Mouse (Mus musculus): ENCODE data around the gene Parvb.

The Parvb gene

GRCm38 (mm10) chr15:84319393-84319792 is 87.5 kb downstream of the Parvb start:
- no peak for DNase-seq (ENCODE audit: low read depth in 1 of 2, low spot score in 2 of 2)

DNA sequence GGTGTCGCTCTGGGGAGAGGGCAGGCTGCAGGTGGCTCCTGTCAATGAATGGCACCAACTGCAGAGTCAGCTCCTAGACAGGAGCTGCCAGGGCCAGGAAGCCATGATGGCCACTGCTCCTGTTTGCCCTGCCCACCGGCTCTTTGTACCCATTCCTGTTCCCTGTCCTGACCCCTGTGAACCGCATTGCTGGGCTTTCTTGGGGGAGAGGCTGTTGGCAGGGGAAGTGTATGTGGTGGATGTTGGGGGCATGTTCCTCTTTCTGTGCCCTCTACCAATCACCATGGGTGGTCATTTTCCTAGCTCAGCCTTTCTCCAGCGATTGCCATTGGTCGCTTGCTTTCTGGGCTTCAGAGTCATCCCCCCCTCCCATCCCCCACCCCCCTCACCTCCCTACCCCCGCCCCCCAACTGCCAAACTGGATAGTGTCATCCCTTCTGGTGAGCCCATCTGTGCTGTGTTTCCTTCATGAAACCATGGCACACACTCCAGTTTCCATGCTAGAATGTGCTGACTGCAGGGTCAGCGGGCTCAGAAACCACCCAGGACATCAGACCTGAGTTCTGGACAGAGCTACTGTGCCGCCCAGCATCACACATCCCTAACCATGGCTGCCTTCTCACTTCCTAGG is 89.8 kb downstream of the Parvb start:
- peak in 1 of 2 experiments; percentile 46 for DNase-seq (ENCODE audit: low read depth in 1 of 2, low spot score in 2 of 2)

- DNase-seq (ENCODE audit: low read depth in 1 of 2, low spot score in 2 of 2) = peak in 1 of 2 experiments; percentile 28
These were observed 92.4 kb downstream of the Parvb start, which contains the start of gene Parvg for GRCm38 (mm10) chr15:84323966-84324869. Gene Parvg (plus strand): TSS chr15:84324026.

DNA sequence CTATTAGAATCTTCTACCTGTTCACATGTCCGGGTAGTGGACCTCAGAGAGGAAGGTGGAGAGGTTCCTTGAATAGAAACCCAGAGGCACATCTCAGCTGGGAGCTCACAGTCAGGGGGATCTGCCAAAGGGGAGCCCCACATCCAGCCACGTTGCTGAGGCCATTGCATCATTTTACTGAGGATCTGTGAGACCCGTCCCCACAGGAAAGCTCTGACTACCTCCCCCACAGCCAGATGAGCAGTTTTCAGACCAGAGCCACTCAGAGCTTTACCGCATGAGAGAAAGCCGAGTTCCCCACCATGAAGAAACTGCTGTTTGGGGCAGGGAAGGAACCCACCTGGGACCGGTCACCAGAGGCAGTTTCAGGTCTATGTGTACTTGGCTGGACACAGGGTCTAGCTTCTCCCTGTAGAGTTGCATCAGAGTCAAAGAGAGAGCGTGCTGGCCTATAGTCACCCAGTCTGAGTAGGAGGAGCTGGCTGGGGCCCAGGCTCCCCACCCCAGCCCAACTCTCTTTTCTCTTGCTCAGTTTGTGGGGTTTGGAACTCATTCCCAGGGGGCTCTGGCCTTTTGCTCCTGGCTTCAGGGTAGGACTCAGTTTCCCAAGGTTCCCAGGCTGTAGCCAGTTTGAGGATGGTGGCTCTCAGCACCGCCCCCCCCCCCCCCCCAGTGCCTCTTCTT is 93.2 kb downstream of the Parvb start:
- DNase-seq (ENCODE audit: low read depth in 1 of 2, low spot score in 2 of 2) = peak in 1 of 2 experiments; percentile 25

DNA sequence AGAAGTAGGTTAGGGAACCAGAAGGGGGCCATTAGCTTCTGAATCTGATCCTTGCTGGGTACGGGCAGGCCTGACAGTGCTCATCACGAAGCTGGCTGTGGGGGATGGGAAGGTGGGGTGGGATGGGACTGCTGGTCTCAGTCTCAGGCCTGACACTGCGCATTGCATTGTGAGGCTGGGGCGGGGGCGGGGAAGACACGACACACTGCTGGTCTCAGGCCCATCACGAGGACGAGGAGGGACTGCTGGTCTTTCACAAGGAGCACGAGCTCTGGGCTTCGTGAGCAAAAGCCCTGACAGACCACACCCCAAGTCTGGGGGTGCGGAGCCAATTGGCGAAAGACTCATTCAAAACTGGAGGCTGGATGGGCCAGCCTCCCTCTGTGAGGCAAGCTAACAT is 93.9 kb downstream of the Parvb start:
- DNase-seq (ENCODE audit: low read depth in 1 of 2, low spot score in 2 of 2) = peak; percentile 35 to 49

GRCm38 (mm10) chr15:84328870-84329269 is 97.0 kb downstream of the Parvb start:
- no peak for DNase-seq (ENCODE audit: low read depth in 1 of 2, low spot score in 2 of 2)

DNA sequence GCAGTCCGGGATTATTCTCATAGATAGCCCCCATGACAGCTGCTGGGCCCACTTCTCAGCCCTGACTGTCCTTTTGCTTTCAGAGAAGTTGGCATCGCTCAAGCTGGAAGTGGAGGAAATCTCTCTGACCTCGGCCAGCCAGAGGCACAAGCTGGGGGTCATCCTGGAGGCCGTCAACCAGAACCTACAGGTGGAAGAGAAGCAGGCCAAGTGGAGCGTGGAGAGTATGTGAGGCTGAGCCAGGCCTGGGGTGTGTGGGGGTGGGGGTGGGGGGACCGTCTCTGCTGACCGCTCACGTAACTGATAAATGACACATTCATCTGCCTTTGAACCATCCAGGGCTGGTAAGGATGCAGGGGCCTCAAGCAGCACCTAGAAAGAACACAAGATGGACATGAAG is 98.1 kb downstream of the Parvb start:
- no peak for DNase-seq (ENCODE audit: low read depth in 1 of 2, low spot score in 2 of 2)

- DNase-seq (ENCODE audit: low read depth in 1 of 2, low spot score in 2 of 2) = no peak
These were observed 99.3 kb downstream of the Parvb start for GRCm38 (mm10) chr15:84331066-84331612.

DNA sequence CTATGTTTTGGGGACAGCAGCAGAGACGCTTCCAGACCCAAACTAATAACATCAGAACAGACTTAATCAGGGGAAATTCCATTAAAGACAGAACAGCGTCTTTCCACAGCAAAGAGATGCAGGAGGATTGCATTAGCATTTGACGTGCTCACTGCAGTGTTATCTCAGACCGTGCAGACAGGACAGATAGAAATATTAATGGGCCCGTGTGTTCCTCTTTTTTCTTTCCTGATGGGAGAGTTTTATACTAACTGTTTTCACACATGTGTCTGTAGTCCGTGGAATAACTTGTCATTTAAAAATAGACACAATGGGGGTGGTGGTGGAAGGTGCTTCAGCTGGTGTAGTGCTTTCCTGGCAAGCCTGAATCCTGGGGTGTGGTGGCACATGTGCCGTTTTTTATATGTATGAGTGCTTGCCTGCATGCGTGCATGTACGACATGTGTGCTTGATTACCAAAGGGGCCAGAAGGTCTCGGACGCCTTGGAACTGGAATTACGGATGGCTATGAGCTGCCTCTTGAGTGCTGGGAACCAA is 104.5 kb downstream of the Parvb start:
- DNase-seq (ENCODE audit: low read depth in 1 of 2, low spot score in 2 of 2) = no peak

DNA sequence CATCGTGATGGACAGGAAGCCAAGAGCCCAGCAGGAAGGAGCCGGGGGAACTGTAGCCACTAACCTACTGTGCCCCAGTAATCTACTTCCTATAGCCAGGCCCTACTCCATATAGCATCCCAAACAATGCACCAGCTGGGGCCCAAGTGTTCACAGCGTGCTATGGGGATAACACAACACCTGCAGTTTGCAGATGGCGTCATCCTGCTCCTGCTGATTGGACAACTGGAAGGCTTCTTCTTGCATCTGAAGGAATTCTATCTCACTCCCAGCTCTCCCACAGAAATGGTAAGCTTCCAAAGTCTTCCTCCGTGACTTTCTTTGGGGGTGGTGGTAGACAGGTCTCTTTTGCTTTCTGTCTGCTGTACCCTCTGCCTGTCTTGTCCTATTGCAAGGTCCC is 105.8 kb downstream of the Parvb start:
- DNase-seq (ENCODE audit: low read depth in 1 of 2, low spot score in 2 of 2) = no peak

DNA sequence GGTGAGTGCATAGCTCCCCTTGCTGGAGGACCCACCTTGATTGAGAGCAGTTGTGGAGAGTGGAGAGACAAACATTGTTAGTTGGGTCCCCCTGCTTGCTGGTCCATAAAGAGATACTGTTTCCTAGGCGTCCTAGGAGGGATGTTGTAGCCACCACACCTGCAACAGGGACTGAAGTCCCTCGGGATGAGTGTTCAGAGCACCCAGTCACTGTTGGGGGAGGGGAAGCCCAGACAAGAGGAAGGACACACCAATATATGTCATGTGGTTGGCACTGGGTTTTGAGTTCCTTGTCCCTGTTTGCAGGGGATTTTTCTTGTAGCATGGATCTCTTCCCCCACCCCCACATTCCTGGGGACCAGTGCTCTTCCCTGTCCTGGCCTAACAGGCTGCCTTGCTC is 109.1 kb downstream of the Parvb start:
- no peak for DNase-seq (ENCODE audit: low read depth in 1 of 2, low spot score in 2 of 2)

DNA sequence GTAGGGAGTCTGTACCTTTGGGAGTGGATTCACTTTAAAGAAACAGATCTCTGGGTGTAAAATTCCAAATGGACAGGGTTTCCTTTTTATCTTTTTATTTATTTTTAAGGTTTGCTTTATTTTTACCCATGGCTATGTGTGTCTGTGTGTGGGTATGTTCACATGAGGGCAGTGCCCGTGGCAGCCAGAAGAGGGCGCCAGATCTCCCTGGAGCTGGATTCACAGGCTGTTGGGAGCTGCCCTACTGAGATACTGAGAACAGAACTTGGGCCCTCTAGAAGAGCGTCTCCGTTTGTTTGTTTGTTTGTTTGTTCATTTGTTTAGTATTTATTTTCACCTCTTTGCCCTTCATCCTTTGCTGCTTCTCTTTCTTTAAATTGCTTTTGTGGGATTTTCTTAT is 116.9 kb downstream of the Parvb start:
- DNase-seq (ENCODE audit: low read depth in 1 of 2, low spot score in 2 of 2) = no peak

DNA sequence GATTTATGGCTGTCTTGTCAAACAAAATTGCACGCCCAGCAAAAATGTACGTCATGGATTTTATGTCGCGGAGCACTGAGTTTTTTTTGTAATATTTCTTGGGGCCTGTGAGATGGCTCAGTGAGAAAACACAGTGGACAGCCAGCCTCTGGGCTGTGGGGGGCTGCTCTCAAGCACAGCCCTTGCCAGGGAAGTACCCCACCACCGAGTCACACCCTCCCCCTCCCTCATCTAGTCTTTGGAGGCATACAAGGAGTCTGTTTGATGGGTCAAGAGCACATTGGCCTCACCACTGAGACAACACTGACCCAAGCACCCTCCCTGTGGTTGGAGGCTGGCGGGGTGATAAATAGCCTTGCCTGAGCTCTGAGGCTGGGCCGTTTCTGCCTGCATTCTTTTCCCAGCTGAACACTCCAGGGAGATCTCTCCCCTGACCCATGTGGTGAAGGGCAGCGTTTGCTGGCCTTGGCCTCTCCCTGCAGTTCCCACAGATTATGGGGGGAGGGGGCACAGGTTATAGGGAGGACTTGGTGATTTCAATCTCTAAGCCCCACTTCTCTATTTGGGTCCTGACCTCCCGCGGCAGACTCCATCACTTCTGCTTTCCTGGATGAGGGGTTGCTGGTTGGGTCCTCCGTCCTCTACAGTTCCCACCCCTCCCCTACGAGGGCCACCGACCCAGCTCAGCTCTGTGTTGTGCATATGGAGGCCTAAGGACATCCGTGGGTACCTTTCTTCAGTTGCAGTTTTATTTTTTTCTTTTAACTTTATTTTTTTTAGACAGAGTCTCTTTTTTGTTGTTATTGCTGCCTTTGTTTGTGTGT is 118.3 kb downstream of the Parvb start:
- DNase-seq (ENCODE audit: low read depth in 1 of 2, low spot score in 2 of 2) = peak in 1 of 2 experiments; percentile 18

DNA sequence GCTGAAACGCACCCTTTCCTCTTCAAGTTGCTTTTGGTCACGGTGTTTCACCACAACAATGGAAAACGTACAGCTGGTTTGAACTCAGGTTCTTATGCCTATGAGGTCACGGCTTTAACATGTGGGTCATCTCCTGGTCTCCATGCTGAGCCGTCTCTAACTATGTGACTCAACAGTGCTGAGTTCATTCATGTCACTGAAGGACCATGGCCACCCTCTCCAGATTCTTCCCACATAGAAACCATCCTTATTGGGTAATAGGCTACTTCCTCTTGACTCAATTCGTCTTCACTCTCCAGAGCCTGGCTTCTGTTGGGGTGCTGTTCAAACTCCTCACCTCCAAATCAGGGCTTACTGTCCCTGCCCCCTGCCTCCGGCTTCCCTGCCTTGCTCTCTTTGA is 119.5 kb downstream of the Parvb start:
- DNase-seq (ENCODE audit: low read depth in 1 of 2, low spot score in 2 of 2) = peak; percentile 12 to 23

DNA sequence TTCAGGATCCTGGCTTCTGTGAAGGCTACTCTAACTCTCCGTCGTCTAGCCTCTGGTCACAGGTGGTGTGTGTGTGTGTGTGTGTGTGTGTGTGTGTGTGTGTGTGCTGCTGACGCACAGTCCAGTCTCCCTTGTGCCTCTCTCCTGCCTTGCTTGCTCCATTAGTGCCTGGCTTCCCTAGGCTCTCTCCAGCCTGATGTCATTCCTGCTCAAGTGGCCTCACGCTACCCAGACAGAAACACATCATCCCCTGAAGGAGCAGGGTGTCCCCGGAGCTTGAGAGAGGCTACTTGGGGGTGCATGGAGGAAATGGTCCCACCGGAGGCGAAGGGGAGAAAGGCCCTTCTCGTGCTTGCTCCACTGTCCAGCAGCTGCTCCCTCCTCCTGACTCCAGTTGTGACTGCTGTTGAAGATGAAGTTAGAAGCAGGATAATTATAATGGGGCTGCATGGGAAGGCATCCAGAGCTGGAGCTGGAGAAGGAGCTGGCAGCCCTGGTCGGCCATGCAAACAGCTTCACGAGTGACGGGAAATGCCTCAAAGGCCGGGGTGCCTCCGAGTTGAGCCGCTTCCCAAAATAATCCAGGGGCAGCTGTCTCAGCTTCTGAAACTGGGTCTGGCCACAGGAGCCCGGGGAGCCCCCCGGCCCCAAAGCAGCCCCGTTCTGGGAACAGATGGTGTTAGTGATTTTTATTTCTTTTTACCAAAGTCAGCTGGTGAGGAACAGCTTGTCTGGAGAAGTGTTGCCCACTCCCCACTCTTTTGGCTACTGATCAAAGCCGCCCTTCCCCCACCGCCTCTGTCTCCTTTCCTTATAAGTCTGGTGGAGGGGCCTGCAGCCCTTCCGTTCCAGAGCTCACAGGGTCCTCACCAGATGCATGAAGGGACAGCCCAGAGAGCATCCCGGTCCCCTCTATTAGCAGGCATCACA is 120.3 kb downstream of the Parvb start:
- no peak for DNase-seq (ENCODE audit: low read depth in 1 of 2, low spot score in 2 of 2)

- DNase-seq (ENCODE audit: low read depth in 1 of 2, low spot score in 2 of 2) = no peak
These were observed 123.2 kb downstream of the Parvb start for GRCm38 (mm10) chr15:84355081-84355480.

DNA sequence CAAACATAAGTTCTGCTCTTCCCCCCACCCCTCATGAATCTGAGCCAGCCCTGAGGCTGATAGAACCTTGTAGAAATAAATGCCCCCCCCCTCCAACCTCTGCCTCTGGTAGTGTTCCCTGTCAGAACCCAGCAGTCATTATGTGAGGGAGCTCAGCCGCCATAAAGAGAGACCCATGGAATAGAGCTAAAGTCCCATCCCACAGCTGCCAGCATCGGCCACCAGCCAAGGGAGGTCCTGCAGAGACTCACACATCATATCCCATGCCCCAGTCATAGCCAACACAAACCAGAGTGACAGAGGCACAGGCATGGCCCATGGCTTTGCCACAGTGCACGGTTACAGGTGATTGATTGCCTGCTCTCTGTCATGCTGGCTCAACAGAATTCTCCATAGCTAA is 132.9 kb downstream of the Parvb start:
- DNase-seq (ENCODE audit: low read depth in 1 of 2, low spot score in 2 of 2) = no peak
